Mouse (Mus musculus) erythroblast, adult 5-6 weeks (primary cell): ENCODE data around the gene Rnf43. TPM values are rescaled to one million over a fixed set of nuclear protein-coding genes. Genes with fewer than 3 reads are reported as not detected.

Source experiments
- ATAC-seq: replicated peaks from 2 replicates; pipeline ENCODE4 v1.8.0; 2016; ENCODE audit warnings: moderate number of reproducible peaks, mild to moderate bottlenecking, moderate TSS enrichment, inconsistent platforms; ENCODE audit not compliant: poor library complexity, low FRiP score, severe bottlenecking
- total RNA-seq, 2 experiments: library from RNA; stranded (forward) in 1 of 2; stranded (reverse) in 1 of 2; fragments of 150-400 nt in 1 of 2; fragments of 200-764, 138-1000 nt in 1 of 2; gene quantifications; 2 replicates each; pipeline versions ENCODE4 v1.2.3 to v1.2.4; 2015 to 2017; ENCODE audit warnings: low replicate concordance in 2 of 2

Rnf43 gene
- total RNA-seq, 2 experiments from 2014 or later: 1.0 TPM; not detected in 1

DNA sequence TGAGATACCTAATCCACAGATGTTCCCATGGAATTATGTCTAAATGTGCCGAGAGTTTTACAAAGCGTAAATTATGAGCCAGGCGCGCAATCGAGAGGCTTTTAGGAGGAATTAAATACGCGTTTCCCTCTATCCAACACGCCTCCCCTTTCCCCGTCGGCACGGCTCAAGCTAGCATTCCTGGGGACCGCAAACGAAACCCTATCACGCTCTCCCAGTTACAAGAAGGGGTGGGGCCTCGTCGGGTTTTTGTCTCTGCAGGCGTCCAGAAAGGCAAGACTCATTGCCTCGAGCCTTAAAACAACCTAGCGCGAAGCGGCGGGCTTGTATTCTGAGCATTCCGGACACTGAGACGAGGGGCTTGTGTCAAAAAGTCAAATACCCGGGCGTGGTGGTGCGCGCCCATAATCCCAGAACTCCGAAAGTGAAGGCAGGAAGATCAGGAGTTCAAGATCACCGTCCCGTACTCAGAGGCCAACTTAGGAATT is 74.2 kb downstream of the Rnf43 start:
- ATAC-seq: peak; percentile 72

DNA sequence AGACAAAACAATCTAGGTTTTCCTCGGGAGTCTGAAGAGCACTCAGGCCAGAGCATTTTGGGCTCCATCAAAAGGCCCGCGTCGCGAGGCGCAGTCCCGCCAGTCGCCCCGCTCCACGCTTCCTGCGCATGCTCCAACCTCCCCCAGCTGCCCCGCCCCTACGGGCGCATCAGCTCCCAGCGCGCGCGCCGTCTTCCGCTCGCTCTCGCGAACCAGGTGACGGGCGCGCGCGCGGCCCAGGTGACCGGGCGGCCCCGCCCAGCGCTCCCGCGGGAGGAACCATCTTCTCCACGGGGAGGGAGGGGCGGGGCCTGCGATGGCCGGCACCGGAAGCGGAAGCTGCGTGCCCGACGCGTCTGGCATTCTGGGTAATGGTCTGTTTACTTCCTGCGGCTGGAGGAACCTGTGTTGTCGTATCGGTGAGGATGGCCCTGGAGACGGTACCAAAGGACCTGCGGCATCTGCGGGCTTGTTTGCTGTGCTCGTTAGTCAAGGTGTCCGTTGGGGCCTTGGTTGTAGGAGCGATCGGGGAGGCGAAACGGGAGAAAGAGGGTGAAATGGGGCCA is 74.7 kb downstream of the Rnf43 start, which contains the start of gene Supt4a:
Gene Supt4a (plus strand): TSS at position 378 of the 566 bp plus-strand sequence.
- peak; percentile 83 for ATAC-seq

DNA sequence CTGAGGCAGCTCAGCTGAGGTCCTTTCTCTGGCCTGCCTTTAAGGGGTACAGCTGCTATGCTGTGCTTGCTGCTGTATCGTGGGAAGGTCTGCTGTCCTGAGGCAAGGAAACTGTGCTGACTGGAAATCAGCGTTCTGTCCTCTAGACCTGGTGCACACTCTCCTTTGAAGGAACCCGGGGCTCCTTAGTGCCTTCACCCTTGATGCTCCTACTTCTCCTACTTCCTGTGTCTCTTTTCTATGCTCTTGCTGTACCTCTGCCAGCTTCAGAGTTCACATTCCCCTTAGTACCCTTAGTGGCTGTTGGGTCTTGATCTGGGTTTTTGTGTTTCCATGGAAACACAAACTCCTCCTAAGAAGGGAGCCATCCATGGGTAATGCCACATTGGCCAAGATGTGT is 81.2 kb downstream of the Rnf43 start:
- no peak for ATAC-seq

DNA sequence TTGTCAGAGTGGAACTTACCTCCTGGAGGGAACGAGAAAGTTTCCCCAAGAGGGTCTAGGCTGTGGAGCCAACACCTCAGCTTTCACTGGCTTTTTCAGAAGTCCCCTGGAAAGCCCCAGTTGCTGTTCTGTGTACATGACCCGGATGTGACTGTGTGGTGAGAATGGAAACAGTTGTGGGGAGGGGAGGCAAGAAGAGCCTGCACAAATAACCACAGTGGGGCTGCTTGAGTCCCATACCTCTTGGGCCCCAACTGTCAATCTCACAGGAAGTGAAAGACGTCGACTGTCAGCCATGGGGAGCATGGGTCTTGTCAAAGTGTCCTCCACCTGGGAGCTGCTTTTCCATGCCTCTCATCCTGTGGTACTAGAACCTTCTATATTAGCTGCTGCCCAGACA is 82.4 kb downstream of the Rnf43 start:
- ATAC-seq: no peak

DNA sequence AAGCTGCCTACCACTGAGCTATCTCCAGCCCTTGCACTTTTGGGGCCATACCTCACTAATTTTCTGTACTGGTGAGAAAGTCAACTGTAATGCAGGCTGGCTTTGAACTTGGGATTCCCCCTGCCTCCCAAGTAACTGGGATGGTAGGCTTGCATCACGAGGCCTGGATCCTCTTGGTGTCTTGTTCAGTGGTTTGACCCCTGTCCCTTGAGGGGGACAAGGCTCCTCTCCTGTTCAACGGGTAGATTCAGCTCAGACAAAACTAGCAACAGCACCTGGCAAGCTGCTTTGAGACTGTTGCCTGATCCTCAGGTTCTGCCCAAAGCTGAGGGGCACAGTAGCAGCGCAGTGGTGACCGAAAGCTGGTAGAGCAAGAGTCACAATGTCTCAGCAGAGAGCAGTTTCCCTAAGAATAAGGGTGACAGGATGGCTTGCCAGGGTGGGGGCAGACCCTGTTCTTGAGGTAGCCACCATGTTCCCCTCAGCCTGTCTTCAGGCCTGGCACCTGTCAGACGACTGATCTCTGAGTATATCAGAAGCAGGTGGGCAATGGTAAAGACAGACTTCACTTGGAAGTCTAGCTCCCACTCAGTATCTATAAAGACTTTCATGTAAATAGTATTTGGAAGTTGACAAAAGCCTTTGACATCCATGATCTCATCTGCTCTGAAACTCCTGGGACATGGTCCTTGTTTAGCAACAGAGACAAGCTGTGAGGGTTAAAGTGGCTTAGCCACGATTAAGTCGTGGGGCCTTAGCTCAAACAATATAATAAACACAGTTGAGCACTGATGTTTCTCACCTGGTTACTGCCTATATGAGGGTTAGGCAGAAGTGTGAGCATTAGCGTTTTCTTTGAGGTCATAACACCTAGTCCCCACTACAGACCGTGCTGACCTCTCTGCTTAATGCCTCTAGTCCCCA is 83.4 kb downstream of the Rnf43 start:
- no peak for ATAC-seq

DNA sequence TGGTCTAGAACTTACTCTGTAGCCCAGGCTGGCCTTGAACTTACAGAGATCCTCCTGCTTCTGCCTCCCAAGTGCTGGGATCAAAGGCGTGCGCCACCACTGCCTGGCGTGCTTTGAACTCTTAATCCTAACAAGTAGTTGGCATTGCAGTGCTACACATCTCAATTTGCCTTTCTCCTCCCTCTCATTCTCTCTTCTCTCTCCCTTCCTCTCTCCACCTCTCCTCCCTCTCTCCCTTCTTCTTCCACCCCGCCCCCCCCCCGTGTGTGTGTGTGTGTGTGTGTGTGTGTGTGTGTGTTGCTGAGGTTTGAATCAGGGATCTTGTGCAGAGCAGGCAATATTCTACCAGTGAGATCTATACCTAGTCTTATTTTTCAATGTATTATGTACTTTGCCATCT is 84.8 kb downstream of the Rnf43 start:
- no peak for ATAC-seq

DNA sequence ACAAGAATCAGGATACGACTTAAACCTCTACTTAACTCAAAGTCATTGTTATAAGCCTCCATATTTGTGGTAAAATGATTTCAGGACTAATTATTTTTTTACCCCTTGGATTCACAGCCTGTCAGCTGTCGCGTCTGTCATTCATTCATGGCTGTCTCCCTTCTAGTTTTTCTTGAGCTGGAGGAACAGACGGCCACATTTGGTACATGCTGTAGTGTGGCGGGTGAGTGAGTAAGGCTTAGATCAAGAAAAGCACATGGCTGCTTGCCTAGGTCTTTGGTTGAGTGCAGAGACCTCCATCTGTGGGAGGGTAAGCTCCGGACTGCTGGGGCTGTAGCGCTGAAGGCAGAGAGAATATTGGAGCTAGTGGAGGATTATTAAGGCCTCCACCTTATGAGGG is 85.2 kb downstream of the Rnf43 start:
- no peak for ATAC-seq

DNA sequence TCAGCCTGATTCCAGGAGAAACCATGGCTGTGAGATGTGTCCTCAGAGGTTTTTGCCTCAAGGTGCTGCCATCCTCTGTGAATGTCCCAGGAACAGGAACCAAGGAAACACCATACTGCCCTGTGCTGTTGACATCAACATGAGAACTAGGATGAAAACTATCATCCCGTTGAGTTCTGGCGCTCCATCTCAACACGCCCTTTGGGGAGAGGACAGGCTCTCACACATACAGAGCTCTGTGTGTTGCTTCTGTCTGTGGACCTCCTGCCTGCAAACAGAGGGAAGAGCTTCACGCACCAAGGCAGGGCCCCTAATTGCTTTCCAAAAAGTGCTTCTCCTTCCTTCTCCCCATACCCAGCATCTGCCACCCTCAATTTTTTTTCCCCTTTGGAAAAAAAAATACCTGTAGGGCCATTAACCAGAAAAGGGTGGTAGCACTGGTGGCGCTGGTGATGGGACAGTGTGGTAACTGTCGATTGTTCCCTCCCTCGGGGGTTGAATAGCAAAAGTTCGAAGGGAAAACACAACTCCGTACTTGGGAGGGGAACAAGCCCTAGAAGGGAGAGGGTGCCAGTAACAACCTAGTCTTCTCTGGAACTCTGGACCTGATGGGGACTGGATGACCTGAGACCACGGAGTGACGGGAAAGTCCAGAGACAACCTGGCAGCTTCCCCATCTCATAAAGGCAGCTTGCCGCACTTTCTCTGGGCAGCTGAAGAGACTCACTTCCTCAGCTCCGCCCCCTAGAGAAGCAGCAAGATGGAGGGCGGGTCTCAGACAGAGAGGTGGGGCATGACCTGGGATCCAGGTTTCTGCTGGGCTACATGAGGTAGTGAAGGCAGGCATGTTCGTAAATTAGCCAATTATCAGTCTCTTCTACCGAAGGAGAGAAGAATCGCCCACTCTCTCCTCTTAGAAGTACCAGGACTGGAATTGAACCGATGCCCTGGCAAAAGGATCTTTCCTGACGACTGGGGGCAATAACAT is 85.9 kb downstream of the Rnf43 start:
- peak; percentile 70 for ATAC-seq

DNA sequence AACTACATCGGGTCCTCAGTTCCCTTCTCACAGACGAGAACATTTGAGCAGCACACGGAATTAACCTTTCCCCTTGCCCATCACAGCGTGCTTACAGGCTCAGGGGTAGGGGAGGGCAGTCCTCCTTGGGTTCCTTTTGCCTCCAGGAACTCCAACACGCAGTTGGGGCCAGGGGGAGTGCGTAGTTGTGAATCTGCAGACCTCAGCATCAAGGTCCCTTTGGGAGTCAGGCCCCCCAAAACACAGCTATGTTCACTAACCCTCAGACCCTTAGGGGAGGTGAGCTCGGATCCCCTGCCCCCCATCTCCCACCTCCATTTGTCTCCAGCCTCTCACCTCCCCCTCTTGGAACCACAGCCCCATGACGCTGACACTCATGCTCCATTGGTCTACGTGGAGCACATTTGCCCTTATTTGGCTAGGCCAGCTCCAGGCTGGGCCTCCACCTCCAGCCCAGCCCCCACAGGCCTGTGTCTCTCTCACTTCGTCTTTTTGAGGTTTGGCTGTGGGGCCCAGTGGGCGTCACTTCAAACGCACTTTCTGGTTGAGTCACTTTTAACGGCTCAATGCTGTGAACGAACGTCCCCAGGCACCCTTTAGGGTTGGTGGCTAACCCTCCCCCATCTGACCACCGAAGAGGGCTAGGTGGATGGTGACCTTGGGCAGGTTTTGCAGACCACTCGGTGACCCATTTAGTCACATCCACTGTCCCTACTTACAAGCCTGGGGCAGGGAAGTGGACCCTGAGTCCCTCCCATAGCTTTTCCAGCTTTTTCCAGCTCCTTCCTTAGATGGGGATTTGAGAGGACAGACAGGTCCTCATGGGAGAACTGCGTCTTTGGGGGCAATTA is 86.9 kb downstream of the Rnf43 start:
- peak; percentile 44 for ATAC-seq

DNA sequence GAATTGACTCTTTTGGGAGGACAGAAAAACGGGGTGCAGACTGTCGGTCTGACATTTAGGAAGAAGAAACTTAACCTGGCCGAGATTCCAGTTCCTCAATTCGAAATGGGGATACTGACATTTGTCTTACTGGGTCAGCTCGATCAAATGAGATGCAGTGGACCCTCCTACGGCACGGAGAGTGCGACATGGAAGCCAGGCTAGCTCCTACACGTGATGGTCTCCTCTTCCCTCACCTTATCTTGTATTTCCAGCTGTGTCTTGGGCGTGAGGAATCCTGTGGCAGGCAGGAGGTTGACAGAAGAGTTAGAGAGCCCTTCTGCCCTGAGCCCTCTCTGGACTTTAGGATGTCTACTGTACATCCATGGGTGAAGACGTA is 87.5 kb downstream of the Rnf43 start:
- peak; percentile 73 for ATAC-seq

DNA sequence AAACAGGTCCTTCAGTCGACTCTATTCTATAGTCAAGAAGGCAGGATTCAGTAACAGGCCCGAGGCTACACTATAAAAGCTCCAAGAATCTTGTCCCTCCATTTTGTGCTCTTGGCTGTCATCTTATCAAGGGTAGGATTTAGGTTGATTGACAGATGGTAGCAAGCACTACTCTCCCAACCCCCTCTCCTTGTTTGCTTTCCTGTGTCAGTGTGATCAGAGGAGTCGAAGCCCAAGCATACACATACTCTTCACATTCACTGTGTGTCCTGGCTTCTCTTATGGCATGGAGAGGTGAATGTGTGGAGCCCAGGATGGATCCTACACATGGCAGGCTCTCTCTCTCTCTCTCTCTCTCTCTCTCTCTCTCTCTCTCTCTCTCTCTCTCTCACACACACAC is 88.0 kb downstream of the Rnf43 start:
- ATAC-seq: peak; percentile 5

DNA sequence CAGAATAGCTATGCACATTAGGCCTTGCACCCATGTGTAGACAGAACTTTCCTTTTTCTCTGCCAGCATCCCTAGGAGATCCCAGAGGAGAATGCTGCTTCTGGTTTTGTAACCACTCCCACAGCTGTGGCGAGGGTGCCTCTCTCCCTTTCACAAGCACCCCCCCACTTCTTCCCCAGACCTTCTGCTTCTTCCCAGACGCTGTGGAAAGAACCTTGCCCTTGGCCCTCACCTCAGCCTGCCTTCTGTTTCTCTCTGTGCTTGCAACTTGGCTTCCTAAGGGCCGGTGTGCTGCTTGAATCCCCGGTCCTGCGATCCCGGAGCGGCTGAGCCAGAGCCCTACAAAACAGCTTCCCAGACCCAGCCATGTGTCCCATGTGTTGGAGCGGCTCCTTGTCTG is 88.5 kb downstream of the Rnf43 start:
- ATAC-seq: no peak

DNA sequence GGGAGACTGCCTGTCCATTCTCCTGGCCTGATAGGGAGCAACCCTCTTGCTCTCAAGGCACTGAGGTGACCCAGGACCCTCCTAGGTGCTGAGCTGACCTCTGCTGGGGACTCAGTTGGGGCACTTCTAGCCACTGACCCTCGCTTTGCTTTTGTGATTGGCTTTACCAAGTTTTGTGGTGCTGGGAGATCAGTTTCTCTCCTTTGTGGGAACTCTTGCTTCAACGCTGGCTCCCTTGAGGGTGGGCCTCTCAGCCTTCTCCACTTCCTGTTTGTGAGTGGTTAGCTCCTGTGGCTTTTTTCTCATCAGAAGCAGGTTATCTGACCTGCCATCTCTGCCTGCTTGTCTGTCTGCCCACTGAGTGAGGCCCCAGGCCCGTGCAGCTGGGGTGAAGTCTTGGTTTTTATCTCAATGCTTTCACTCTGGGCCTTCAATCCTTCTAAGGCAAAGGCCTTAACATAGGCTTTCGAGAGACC is 89.0 kb downstream of the Rnf43 start:
- ATAC-seq: no peak

DNA sequence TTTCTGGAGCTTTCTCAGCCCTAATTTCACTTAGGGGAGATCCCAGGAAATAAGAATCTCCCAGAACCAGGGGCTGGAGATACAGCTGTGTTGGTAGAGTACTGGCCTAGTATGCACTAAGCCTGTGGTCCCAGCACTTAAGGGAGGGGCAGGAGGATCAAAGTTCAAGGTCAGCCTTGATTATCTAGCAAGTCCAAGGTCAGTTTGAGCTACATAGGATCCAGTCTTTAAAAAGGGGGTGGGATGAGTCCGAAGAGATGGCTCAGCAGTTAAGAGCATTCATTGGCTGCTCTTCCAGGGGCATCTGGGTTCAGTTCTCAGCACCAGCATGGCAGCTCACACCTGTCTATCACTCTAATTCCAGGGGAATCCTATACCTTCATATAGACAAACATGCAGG is 89.8 kb downstream of the Rnf43 start:
- ATAC-seq: no peak

DNA sequence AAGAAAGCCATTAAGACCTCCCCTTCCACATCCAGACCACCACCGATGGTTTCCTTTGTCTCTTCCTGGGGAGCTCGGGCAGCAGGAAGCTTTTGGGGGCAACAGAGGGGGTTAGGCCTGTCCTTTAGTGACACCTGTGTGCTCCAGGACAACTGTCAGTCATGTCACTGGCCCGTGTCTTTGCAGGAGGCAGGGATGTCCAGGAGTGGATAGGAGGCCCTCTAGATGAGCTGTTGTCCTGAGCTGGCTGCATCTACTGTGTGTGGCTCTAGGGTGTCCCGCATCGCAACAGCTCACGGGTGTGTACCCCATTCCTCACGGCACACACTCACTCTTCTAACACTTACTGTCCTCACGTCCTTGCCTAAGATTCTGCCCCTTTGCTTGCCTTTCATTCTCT is 90.7 kb downstream of the Rnf43 start:
- no peak for ATAC-seq

DNA sequence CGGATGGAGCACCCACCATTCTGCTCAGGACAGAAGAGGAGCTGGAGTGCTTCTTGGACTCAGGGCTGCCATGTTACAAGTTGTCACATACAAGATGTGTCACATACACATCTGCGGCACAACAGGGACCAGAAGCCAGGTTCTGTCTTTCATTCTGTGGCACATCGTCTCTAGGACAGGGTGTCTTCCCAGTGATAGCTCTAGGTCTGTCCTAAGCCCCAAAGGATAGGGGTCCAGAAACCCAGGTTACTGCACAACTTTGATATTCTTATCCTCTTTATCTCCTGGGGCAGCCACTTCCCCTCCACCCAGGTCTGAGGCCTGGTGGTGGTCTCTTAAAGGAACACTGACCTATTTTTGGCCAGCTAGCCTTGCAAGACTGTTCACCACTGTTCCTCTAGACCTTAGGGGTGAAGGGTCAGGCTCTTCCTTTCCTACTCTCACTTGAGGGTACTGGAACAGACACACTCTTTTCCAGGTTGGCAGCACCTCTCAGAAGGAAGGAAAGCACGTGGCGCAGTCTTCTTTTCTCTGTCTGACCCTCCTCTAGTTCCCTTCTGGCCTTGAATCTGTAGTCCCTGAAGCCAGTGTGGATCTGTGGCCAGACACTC is 91.5 kb downstream of the Rnf43 start:
- ATAC-seq: no peak

DNA sequence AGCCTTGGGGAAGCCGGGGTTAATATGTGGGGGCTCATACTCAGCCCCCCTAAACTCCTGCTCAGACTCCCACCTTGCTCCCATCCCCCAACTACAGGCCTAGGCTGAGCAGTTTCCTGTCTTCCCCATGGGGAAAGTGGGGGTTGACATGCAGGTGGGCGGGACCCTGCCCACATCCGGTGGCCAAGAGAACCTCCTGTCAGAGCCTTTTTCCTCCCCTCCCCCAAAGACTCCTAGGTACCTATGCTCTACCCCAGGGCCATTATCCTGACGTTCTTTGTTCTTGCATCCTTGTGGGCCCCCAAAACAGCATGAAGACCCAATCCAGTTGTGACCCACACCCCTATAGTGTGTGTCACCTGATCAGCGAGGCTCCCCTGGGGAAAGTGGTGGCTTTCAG is 92.1 kb downstream of the Rnf43 start:
- ATAC-seq: no peak

DNA sequence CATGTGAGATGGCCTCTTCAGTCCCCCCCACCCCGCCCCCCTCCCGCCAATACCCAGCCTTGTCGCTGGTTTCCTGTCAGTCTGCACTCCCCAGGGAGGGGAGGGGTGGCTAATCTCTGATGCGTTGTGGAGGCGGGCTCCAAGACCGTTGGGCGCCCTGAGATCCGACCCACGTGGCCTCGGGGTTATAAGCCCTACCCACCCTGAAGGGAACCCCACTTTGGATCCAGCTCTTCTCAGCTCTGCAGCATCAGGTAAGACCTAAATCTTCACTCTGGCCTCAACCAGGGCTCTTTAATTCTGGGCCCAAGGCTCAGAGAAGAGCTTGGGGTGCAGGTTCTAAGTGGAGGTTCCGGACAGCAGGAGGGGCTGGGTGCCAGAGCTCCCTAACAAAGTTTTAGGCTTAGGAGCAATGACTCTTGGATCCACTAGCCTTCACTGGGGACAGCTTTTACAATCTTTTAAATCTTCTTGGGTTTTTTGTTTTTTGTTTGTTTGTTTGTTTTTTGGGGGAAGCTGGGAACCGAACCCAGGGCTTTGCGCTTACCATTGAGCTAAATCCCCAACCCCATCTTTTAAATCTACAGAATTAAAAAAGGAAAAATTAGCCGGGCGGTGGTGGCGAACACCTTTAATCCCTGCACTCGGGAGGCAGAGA is 93.0 kb downstream of the Rnf43 start:
- ATAC-seq: peak; percentile 67
